In genomic region chr19:22615367-22615766, GRCm38 (mm10) we compare ENCODE assay signal across 22 mouse cellular contexts.
DNase-seq lines count a peak whose midpoint lies in the region; ATAC-seq and TF ChIP-seq lines count a peak whose summit lies in the region.
"Had no signal": no experiment of that assay in that cellular context is flagged by ENCODE, and none has a peak within 500 bp of the region (broad histone marks: within the 10 kb centered on the region; RNA-seq: fewer than 3 reads in every experiment).

No protein-coding gene starts in this region.

- ATAC-seq in lung, embryonic 14.5 days (ENCODE audit: insufficient read depth), result peak; percentile 98
- peak; percentile 95 for ATAC-seq in lung, embryonic 15.5 days (ENCODE audit: borderline replicate concordance, extremely low read depth, low FRiP score, low TSS enrichment)
- peak; percentile 97 for ATAC-seq in lung, embryonic 16.5 days (ENCODE audit: low read depth)
- ATAC-seq in lung, postnatal 0 days, result peak; percentile 86
- ATAC-seq: activated CD4-positive, CD25-positive, alpha-beta regulatory T cell, adult 4 months; CD4-positive, CD25-positive, alpha-beta regulatory T cell, adult 4 months; Patski had no signal

- H3K27me3 ChIP-seq in lung, embryonic 14.5 days (ENCODE audit: insufficient read depth, low read length), result no peaks in the 10 kb centered on the region
- no peaks in the 10 kb centered on the region for H3K27me3 ChIP-seq in lung, embryonic 15.5 days
- H3K27me3 ChIP-seq in lung, embryonic 16.5 days (ENCODE audit: control insufficient read depth, insufficient read depth, low read depth, low read length), result no peaks in the 10 kb centered on the region
- H3K27me3 ChIP-seq in lung, postnatal 0 days (replicated peaks; ENCODE audit: insufficient read depth, low read length), result no peaks in the 10 kb centered on the region
- H3K27me3 ChIP-seq: CH12.LX had no signal

- no peaks in the 10 kb centered on the region for H3K36me3 ChIP-seq in lung, embryonic 14.5 days (ENCODE audit: insufficient read depth)
- no peaks in the 10 kb centered on the region for H3K36me3 ChIP-seq in lung, embryonic 15.5 days
- H3K36me3 ChIP-seq in lung, embryonic 16.5 days (ENCODE audit: control insufficient read depth, insufficient read depth, low read length), result no peaks in the 10 kb centered on the region
- no peaks in the 10 kb centered on the region for H3K36me3 ChIP-seq in lung, postnatal 0 days (ENCODE audit: insufficient read depth, low read length)
- H3K36me3 ChIP-seq: G1E had no signal

- H3K9ac ChIP-seq in lung, embryonic 14.5 days, result no peak overlapping the region
- H3K9ac ChIP-seq in lung, embryonic 15.5 days, result no peak overlapping the region
- H3K9ac ChIP-seq in lung, embryonic 16.5 days (ENCODE audit: low read length), result no peak overlapping the region
- H3K9ac ChIP-seq in lung, postnatal 0 days (replicated peaks; ENCODE audit: low read depth), result no peak overlapping the region

- no peak overlapping the region for H3K4me3 ChIP-seq in lung, embryonic 14.5 days (ENCODE audit: low read depth, low read length)
- H3K4me3 ChIP-seq in lung, adult 2 months (replicated peaks; ENCODE audit: extremely low read depth, low read depth, low read length), result no peak overlapping the region
- H3K4me3 ChIP-seq in lung, embryonic 15.5 days, result no peak overlapping the region
- H3K4me3 ChIP-seq in lung, embryonic 16.5 days (ENCODE audit: low read length), result no peak overlapping the region
- no peak overlapping the region for H3K4me3 ChIP-seq in lung, postnatal 0 days (ENCODE audit: low read depth, low read length)

- WGBS in lung, embryonic 14.5 days, result 48% methylated on average over 6 of the region's 6 CpGs
- 68% methylated on average over 6 of the region's 6 CpGs for WGBS in lung, adult 2 months
- WGBS in lung, embryonic 15.5 days, result 44% methylated on average over 6 of the region's 6 CpGs
- WGBS in lung, embryonic 16.5 days, result 43% methylated on average over 6 of the region's 6 CpGs
- WGBS in lung, postnatal 0 days, result 59% methylated on average over 6 of the region's 6 CpGs

- H3K27ac ChIP-seq in lung, embryonic 14.5 days (ENCODE audit: low read depth), result peak overlapping the region; percentile 78; the same call in 1 of the 2 replicates
- peak overlapping the region; percentile 70 for H3K27ac ChIP-seq in lung, embryonic 15.5 days
- peak overlapping the region; percentile 82 for H3K27ac ChIP-seq in lung, embryonic 16.5 days (ENCODE audit: low read length)
- no peak overlapping the region for H3K27ac ChIP-seq in lung, postnatal 0 days (ENCODE audit: low read length)

- no peak for TF ChIP-seq EP300 in lung, postnatal 0 days (IDR thresholded peaks at IDR 0.05)

- TF ChIP-seq POLR2A in lung, adult 2 months (IDR thresholded peaks at IDR 0.05; ENCODE audit: borderline replicate concordance, extremely low read depth, low read depth, low read length), result no peak

- DNase-seq in lung, embryonic 14.5 days, result peak; percentile 92
- DNase-seq in lung, adult 2 months, result no peak
- DNase-seq in lung, postnatal 25 days (ENCODE audit: low spot score), result no peak
- DNase-seq in lung, postnatal 36 days, result no peak
- DNase-seq in lung, postnatal 0 days (ENCODE audit: low spot score), result peak; percentile 60
- no peak for DNase-seq in lung, postnatal 10 days
- DNase-seq: adrenal gland, adult 2 months; adrenal gland, adult 8-10 months; adrenal gland, postnatal 10 days; adrenal gland, postnatal 14 days; adrenal gland, postnatal 25 days; adrenal gland, postnatal 36 days; B cell, adult 2 months; cerebellum, adult 11 months; cerebellum, adult 11-12 months had no signal

- H3K4me1 ChIP-seq in lung, embryonic 14.5 days (ENCODE audit: insufficient read depth), result peaks cover 3% of the 10 kb centered on the region; the same call in 1 of the 2 replicates
- H3K4me1 ChIP-seq in lung, adult 2 months (ENCODE audit: control insufficient read depth, insufficient read depth, low read length), result no peaks in the 10 kb centered on the region
- no peaks in the 10 kb centered on the region for H3K4me1 ChIP-seq in lung, embryonic 15.5 days
- no peaks in the 10 kb centered on the region for H3K4me1 ChIP-seq in lung, embryonic 16.5 days (replicated peaks; ENCODE audit: control insufficient read depth, insufficient read depth, low read length)
- H3K4me1 ChIP-seq in lung, postnatal 0 days (ENCODE audit: insufficient read depth, low read depth, low read length), result no peaks in the 10 kb centered on the region

- H3K4me2 ChIP-seq in lung, embryonic 14.5 days, result no peak overlapping the region
- no peak overlapping the region for H3K4me2 ChIP-seq in lung, embryonic 15.5 days
- H3K4me2 ChIP-seq in lung, embryonic 16.5 days (ENCODE audit: low read depth, low read length), result no peak overlapping the region
- H3K4me2 ChIP-seq in lung, postnatal 0 days (replicated peaks; ENCODE audit: low read depth, low read length), result no peak overlapping the region

- TF ChIP-seq CTCF in lung, embryonic 14.5 days (IDR thresholded peaks at IDR 0.05; ENCODE audit: low read depth), result no peak
- no peak for TF ChIP-seq CTCF in lung, adult 2 months (IDR thresholded peaks at IDR 0.05; ENCODE audit: insufficient read depth, low read length)
- no peak for TF ChIP-seq CTCF in lung, postnatal 0 days (IDR thresholded peaks at IDR 0.05)

- H3K9me3 ChIP-seq in lung, embryonic 14.5 days (ENCODE audit: low read depth, low read length), result no peaks in the 10 kb centered on the region
- no peaks in the 10 kb centered on the region for H3K9me3 ChIP-seq in lung, embryonic 15.5 days
- H3K9me3 ChIP-seq in lung, embryonic 16.5 days (ENCODE audit: control insufficient read depth, low read length), result peaks cover 5% of the 10 kb centered on the region
- no peaks in the 10 kb centered on the region; the same call in 1 of the 2 replicates for H3K9me3 ChIP-seq in lung, postnatal 0 days (ENCODE audit: low read length)
- H3K9me3 ChIP-seq: G1E had no signal

Comparison
In these comparisons a context has a peak if more than half of its experiments do, and no peak if none do; other contexts are left out.
1. DNase-seq: peak in lung, embryonic 14.5 days (single experiment) and lung, postnatal 0 days (single experiment); none in lung, adult 2 months (single experiment), lung, postnatal 25 days (single experiment), lung, postnatal 36 days (single experiment) and lung, postnatal 10 days (single experiment).
2. Peak in every context shown above with its lines, with median percentiles within 50 percentile points of each other: ATAC-seq.